Mouse (Mus musculus): ENCODE results near the gene Ciart. TPM values are rescaled to one million over a fixed set of nuclear protein-coding genes. Genes with fewer than 3 reads are reported as not detected.
"Not testable (repeated sequence)": the region's sequence is repeated elsewhere in the genome, so short reads cannot be mapped to it uniquely, and the experiment has no call there.

The Ciart gene
- polyA plus RNA-seq, 1 experiment from 2014 or later = 9.1 TPM

DNA sequence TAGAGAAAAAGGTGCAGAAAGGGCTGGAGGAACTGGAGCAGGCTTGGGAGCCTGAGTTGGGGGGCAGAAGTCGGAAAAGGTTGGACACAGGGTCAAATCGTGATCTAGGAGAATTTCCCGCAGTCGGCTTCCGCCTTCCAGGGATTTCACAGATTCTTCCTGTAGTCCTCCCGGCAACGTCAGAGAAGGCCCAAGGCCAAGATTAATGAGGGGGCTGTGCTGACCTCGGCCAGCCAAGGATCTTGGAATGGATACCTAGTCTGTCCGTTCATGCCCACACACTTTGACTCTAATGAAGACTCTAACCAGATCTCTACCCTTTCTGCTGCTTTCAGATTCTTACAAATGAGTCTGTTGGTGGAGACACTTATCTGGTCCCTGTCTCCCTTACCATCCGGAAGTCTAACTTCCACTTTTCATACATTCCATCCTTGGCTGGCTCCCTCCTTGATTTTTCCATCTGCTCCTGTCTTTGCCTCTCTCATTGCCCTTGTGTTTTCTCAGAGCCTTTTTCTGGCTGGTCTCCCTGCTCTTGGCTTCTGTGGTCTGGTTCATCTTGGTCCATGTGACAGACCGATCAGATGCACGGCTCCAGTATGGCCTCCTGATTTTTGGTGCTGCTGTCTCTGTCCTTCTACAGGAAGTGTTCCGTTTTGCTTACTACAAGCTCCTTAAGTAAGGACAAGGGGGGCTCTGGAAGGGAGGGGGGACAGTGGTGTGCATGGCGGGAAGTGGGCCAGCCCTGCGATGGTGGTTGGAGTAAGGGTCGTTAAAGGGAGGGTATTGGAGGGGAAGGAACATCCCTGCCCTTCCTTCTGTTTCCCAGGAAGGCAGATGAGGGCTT lies 12.5 kb upstream of the Ciart start:
- Histone ChIP-seq H3K9me3 (no peaks in the 10 kb centered on the region), H3K4me3 (peak overlapping the region; percentile 82), H3K27ac (peak overlapping the region; percentile 85), H3K4me1 (peaks cover 44% of the 10 kb centered on the region), H3K27me3 (ENCODE audit: poor library complexity, severe bottlenecking) (peaks cover 16% of the 10 kb centered on the region), H3K36me3 (replicated peaks) (peaks cover 29% of the 10 kb centered on the region)
- DNase-seq (ENCODE audit: extremely low spot score, low spot score) = peak; percentile 43
- 19% methylated on average over 16 of the region's 16 CpGs for WGBS

DNA sequence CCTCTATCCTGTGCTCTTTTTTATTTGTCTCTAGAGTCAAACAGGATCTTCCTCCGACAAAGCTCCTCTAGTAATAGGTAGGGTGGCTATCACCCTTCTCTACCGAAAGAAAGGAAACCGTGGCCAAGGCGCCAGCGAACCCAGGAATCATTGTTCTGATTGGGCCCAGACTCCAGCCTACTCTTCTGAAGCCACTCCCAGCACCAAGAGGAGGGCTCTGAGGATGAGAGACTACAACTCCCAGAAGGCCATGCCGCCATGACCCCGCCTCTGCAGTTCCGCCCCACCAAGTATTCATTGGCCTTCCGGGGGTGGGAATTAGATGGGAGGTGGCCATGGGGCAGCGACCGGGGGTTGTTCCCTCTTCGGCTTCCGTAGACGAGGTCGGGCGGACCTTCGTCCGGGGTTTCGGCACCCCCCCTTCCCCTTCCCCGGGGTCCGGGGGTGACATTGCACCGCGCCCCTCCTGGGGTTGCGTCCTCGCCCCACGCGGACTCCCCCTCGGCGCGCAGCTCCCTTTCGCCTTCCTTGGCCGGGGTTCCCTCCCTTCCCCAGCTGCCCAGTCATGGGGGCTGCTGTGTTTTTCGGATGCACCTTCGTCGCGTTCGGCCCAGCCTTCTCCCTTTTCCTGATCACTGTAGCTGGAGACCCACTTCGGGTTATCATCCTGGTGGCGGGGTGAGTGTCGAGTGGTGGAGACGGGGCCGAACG lies 11.7 kb upstream of the Ciart start, which contains the start of gene Aph1a:
Aph1a (plus strand) TSS at position 364 of the 711 bp plus-strand sequence.
- under 1% methylated on average over 30 of the region's 43 CpGs for WGBS
- H3K36me3 ChIP-seq (replicated peaks) = peaks cover 22% of the 10 kb centered on the region
- H3K4me1 ChIP-seq = peaks cover 44% of the 10 kb centered on the region

DNA sequence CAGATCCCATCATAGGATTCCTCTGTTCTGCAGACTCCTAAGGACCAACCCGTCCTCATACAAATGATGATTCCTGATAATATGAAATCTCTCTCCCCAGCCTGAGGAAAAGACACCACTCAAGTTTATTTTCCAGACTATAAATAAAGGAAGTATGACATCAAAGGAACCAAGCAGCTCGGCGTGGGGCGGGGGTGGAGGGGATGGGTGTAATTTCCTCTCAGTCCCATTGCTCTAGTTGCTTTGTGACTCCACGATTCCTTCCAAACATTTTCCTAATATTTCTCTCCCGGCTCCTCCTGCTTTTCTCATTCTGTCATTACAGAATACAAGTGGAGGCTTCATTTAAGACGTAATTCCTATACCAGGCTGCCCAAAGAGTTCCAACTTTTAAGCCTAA lies 11.1 kb upstream of the Ciart start:
- peaks cover 16% of the 10 kb centered on the region for H3K27me3 ChIP-seq (ENCODE audit: poor library complexity, severe bottlenecking)
- DNase-seq (ENCODE audit: extremely low spot score, low spot score) = no peak
- H3K27ac ChIP-seq = peak overlapping the region; percentile 84
- H3K4me1 ChIP-seq = peaks cover 44% of the 10 kb centered on the region
- no peaks in the 10 kb centered on the region for H3K9me3 ChIP-seq
- peak overlapping the region; percentile 82 for H3K4me3 ChIP-seq
- 33% methylated on average over 7 of the region's 7 CpGs for WGBS
- peaks cover 15% of the 10 kb centered on the region for H3K36me3 ChIP-seq (replicated peaks)

More for the DNA sequence above, 11.7 kb upstream of the Ciart start, which contains the start of gene Aph1a:
- H3K27me3 ChIP-seq (ENCODE audit: poor library complexity, severe bottlenecking) = peaks cover 16% of the 10 kb centered on the region
- peak within 1 kb of the TSS; percentile 85 for H3K27ac ChIP-seq
- DNase-seq (ENCODE audit: extremely low spot score, low spot score) = peak; percentile 93
- H3K4me3 ChIP-seq = peak within 1 kb of the TSS; percentile 82
- H3K9me3 ChIP-seq = not testable (repeated sequence)

DNA sequence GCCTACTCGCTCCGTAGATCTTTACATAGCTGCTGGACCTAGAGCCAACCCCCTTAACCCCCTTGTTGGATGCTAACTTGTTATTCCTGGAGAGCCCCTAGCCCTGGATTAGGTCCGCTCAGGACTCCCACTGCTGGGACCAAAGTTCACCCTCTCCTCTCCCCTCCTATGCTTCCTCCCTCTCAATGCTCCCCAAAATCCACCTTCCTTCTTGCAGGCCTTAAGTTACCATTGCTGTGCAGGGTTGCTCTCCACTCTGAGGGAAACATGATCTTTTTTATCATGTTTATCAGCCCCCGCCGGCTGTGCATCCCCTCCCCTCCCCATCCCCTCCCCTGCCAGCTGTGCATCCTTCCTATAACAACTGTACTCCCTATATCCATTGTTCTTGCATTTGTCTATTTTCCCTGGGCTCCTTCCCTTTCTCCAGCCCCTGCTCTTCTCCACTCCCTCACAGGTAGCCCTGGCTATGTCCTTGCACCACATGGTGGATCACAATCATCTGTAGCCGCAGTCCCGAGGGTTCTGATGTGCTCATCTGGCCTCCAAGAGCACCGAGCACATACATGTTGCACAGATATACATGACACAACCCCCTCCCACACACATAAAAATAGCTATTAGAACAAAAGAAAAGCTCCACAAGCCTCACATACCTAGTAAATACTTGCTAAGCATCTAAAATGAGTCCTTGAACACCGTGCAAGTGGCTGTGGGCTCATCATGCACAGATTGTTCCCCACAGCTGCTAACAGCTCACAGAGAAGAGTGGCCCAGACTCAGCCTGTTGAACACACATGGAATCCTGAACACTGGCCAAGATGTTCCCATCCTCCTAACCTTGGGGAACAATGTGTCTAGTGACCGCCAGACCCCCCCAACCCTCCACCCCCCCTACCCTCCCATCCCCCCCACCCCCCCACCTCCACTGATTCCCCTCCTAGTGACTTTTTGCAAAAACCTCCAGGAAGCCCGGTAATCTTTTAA lies 10.3 kb upstream of the Ciart start:
- no peak for DNase-seq (ENCODE audit: extremely low spot score, low spot score)
- 41% methylated on average over 11 of the region's 11 CpGs for WGBS
- H3K27ac ChIP-seq = peak overlapping the region; percentile 84
- H3K36me3 ChIP-seq (replicated peaks) = peaks cover 8% of the 10 kb centered on the region
- peaks cover 44% of the 10 kb centered on the region for H3K4me1 ChIP-seq
- peak overlapping the region; percentile 24; the same call in 1 of the 2 replicates for H3K4me3 ChIP-seq
- peaks cover 16% of the 10 kb centered on the region for H3K27me3 ChIP-seq (ENCODE audit: poor library complexity, severe bottlenecking)
- H3K9me3 ChIP-seq = no peaks in the 10 kb centered on the region

DNA sequence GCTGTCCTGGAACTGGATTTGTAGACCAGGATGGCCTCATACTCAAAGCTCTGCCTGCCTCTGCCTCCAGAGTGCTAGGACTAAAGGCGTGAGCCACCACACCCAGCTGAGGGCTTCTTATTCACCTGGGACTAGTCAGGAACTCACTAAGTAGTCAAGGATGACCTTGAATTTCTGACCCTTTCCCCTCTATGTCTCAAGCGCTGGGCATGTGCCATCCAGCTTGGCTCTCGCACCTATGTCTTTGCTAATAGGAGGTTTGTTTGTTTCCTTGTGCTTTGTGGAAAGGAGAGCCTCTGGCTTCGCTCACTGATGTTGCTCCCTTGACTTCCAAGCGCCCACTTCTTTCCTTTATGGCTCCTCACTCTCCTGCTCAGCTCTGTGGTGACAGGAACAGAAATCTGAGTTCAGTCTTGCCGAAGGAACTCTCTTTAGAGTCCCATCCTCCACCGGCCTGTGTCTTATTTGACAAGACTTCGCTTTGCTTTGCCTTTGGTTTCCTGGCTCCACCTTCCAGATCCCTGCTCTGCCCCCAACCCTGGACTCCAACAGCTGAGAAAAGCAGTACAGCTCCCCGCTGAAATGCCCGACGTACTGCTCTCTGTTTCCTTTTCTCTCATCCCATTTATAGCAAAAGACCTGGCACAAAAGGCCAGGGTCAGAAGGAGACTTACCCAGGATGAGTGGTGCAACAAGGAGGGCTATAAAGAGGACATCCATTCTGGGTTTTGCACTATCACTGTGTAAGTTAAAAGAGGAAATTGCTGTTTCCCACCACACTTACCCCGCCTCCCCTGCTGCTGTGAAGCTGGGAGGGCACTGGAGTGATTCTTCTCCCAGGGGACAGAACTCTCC lies 9.4 kb upstream of the Ciart start, which contains the start of gene BC028528:
BC028528 (minus strand) TSS at position 795 of the 855 bp plus-strand sequence.
- H3K9me3 ChIP-seq = no peaks in the 10 kb centered on the region
- H3K4me1 ChIP-seq = peaks cover 44% of the 10 kb centered on the region
- H3K27ac ChIP-seq = peak within 1 kb of the TSS; percentile 84
- 33% methylated on average over 12 of the region's 12 CpGs for WGBS
- H3K36me3 ChIP-seq (replicated peaks) = peaks cover 7% of the 10 kb centered on the region
- peak within 1 kb of the TSS; percentile 24 for H3K4me3 ChIP-seq
- peaks cover 16% of the 10 kb centered on the region for H3K27me3 ChIP-seq (ENCODE audit: poor library complexity, severe bottlenecking)
- DNase-seq (ENCODE audit: extremely low spot score, low spot score) = no peak

DNA sequence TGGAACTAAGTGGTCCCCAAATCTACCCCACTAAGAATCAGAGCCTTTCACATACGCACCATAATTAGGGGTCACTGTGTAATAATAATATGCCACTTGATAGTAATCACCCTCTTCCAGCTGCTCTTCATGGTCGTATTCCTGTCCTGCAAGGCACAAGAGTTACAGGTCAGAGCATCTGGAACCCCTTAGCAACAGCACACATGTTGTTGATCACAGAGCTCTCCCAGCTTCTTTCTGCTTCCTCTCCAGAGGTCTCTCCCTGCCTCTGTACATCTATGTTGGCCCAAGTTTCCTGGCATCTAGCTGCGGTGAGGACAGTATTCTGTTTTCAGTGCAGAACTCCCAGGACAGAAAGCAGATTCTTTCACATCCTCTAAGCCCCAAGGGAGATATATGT lies 7.6 kb upstream of the Ciart start:
- Histone ChIP-seq H3K27ac (no peak overlapping the region), H3K9me3 (no peaks in the 10 kb centered on the region), H3K27me3 (ENCODE audit: poor library complexity, severe bottlenecking) (peaks cover 16% of the 10 kb centered on the region), H3K36me3 (replicated peaks) (no peaks in the 10 kb centered on the region), H3K4me3 (no peak overlapping the region), H3K4me1 (peaks cover 31% of the 10 kb centered on the region)
- DNase-seq (ENCODE audit: extremely low spot score, low spot score) = no peak
- 69% methylated on average over 3 of the region's 3 CpGs for WGBS

DNA sequence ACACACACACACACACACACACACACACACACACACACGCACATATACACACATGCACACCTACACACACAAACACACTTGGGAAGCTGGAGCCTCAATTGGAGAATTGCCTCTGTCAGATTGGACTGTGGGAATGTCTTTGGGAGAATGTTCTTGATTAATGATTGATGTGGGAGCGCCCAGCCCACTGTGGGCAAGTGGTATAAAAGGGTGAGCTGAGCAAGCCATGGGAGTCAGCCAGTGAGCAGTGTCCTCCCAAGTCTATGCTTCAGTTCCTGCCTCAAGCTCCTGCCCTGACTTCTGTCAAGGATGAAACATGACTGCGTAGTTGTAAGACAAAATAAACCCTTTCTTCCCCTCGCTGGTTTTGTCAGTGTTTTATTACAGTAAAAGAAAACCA lies 5.5 kb upstream of the Ciart start:
- Histone ChIP-seq H3K36me3 (replicated peaks) (no peaks in the 10 kb centered on the region), H3K27me3 (ENCODE audit: poor library complexity, severe bottlenecking) (peaks cover 15% of the 10 kb centered on the region), H3K4me3 (no peak overlapping the region), H3K4me1 (peaks cover 20% of the 10 kb centered on the region), H3K9me3 (no peaks in the 10 kb centered on the region), H3K27ac (no peak overlapping the region)
- no peak for DNase-seq (ENCODE audit: extremely low spot score, low spot score)
- 90% methylated on average over 4 of the region's 4 CpGs for WGBS

DNA sequence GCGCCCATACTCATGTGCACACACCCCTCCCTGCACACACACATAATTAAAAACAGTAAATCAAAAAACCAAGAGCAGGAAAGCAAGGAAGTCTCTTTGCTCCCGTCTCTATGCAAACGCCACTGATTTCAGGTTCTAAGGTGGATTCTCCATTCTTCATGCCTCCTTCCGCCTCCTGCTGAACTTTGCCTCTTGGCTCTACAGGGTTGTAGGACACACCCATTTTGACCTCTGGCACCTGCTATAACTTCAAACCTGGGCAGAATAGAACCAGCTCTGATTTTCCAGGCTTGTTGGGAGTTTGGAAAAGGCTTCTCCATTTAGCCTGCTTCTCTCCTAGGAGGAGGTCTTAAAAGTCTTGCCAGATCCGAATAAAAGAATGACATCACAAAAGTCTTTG lies 2.3 kb upstream of the Ciart start:
- no peak for DNase-seq (ENCODE audit: extremely low spot score, low spot score)
- H3K36me3 ChIP-seq (replicated peaks) = peaks cover 3% of the 10 kb centered on the region; the same call in 1 of the 2 replicates
- H3K27ac ChIP-seq = no peak overlapping the region
- WGBS = 81% methylated on average over 5 of the region's 5 CpGs
- peaks cover 22% of the 10 kb centered on the region for H3K4me1 ChIP-seq
- no peaks in the 10 kb centered on the region for H3K9me3 ChIP-seq
- peaks cover 11% of the 10 kb centered on the region for H3K27me3 ChIP-seq (ENCODE audit: poor library complexity, severe bottlenecking)
- H3K4me3 ChIP-seq = no peak overlapping the region

DNA sequence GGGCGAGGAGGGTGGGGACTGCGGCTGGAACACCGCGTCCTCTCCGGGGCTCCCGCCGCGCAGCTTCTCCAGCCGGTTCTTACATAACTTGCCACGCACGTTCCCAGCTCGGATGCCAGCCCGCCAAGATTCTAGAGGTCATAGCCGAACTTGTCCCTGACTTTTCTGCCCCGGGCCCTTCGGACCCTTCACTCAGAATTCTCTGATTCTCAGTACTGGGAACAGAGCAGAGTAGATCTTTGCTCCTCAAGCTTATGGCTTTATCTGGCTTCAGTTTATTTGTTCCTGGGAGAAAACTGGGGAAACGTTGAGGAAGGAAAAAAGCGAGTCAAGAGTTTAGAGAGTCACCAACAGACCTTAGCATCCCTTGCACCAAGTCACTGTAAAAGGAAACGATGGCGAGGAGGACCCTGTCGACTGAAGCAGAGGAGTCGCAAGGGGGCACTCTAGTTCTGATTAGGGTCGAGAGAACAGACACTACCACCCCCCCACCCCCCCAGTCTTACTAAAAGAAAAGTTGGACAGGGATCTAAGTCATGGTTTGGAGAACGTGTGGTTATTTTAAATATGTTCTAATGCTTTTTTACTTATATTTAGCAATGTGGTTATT lies 870 bp upstream of the Ciart start:
- H3K9me3 ChIP-seq = no peaks in the 10 kb centered on the region
- peaks cover 8% of the 10 kb centered on the region; the same call in 1 of the 2 replicates for H3K36me3 ChIP-seq (replicated peaks)
- peak; percentile 51 for DNase-seq (ENCODE audit: extremely low spot score, low spot score)
- H3K27ac ChIP-seq = peak overlapping the region; percentile 82
- 3% methylated on average over 24 of the region's 24 CpGs for WGBS
- H3K4me3 ChIP-seq = peak overlapping the region; percentile 67
- H3K27me3 ChIP-seq (ENCODE audit: poor library complexity, severe bottlenecking) = peaks cover 11% of the 10 kb centered on the region
- peaks cover 22% of the 10 kb centered on the region for H3K4me1 ChIP-seq

DNA sequence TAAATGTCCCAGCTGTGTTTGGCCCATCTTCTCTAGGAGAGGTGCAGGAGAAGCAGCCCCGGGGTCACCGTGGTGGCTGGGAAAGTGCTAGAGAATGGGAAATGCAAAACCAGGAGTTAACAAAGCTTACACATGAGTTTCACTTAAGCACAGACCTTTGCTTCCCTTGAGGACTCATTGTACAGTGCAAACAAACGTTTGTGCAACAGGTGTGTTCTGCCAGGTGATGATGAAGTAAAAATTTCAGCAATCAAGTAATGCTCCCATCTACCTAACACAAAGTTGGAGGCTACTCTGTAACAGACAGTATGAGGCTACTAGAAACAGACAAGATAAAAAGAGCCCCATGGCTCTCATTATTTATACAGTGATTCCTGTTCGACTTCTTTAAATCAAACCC lies 3.0 kb downstream of the Ciart start:
- Histone ChIP-seq H3K36me3 (replicated peaks) (peaks cover 14% of the 10 kb centered on the region), H3K4me3 (no peak overlapping the region), H3K4me1 (peaks cover 22% of the 10 kb centered on the region), H3K27ac (no peak overlapping the region), H3K27me3 (ENCODE audit: poor library complexity, severe bottlenecking) (peaks cover 11% of the 10 kb centered on the region), H3K9me3 (no peaks in the 10 kb centered on the region)
- no peak for DNase-seq (ENCODE audit: extremely low spot score, low spot score)
- WGBS = 92% methylated on average over 4 of the region's 4 CpGs

DNA sequence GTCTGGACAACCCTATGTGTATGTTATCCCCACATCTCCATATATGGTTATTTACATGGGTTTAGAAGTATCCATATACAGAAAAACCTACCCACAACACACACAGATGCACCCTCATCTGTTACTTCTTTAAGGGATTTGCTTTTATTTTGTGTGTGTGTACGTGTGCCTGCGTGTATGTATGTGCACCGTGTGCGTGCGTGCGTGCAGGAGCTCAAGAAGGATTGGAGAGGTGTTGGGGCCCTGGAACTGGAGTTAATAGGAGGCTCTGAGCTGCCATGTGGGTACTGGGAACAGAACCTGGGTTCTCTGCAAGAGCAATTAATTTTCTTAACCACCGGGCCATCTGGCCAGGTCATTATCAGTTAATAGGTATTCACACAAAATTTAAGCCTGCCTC lies 10.0 kb downstream of the Ciart start:
- 85% methylated on average over 7 of the region's 7 CpGs for WGBS
- Histone ChIP-seq H3K4me3 (peak overlapping the region; percentile 80), H3K36me3 (replicated peaks) (peaks cover 37% of the 10 kb centered on the region), H3K27me3 (ENCODE audit: poor library complexity, severe bottlenecking) (no peaks in the 10 kb centered on the region), H3K4me1 (peaks cover 23% of the 10 kb centered on the region), H3K27ac (peak overlapping the region; percentile 90), H3K9me3 (no peaks in the 10 kb centered on the region)
- DNase-seq (ENCODE audit: extremely low spot score, low spot score) = no peak

Measured in forebrain, embryonic 10.5 days (tissue).